Mouse (Mus musculus) 3T3-L1 (cell line): ENCODE data around the gene Hlcs.

Source experiments
- DNase-seq: peaks from one replicate; pipeline ENCODE4 v3.0.0-alpha.2; 2015; ENCODE audit warnings: low read depth, low spot score

Gene Hlcs

DNA sequence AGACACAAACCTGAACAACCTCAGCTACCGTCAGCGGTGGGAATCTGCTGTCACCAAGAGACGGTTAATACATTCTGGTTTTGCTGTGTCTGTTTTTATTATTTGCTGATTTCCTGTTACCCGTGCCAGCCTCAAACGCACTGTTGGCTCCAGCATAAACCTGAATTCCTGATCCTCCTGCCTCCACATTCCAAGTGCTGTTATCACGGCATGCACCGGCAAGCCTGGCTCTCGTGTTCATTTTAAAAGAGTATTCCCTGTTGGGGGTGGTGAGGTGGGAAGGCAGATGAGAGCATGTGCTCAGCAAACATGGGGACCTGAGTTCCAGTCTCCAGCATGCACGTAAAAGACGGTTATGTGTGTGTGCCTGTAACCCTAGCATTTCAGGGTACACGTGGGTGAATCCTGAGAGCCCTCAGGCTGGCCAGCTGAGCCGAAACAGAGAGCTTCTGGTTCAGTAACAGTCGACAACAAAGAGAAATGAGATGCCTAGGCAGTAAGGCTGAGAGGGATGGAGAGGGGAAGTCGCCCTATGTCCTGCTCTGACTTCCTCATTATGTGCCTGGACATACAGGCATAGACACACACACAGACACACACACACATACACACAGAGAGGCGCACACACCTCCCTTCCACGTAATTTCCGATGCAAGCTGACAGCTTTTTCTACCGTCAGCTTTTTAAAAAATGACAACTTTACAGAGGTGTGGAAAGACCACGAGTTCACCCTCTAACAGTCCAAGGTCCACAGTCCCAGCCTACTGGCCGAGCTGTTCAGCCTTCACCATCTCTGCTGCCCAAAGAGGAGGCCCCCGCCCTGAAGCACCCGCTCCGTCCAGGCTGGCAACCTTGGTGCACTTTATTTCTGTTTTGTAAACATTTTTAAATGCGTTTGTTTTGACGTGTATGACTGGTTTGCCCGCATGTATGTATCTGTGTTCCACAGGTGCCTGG lies 107.6 kb downstream of the Hlcs start:
- DNase-seq = no peak

DNA sequence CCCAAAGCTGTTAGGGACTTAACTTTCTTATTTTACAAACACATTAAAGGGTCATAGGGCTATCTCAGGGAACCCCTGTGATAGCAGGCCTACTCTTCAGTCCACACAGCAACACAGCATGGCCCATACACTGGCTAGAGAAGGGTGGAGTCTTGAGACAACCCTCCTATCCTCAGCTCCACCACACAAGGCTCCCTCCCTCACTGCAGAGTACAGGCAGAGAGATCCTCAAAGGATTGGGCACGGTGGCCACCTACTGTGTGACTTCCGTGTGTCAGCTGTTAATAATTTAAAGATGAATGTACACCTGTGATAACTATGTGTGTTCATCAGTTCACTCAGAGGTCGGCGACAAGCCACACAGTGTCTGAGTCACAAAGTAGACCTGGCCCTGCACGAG lies 112.0 kb downstream of the Hlcs start:
- DNase-seq = no peak

DNA sequence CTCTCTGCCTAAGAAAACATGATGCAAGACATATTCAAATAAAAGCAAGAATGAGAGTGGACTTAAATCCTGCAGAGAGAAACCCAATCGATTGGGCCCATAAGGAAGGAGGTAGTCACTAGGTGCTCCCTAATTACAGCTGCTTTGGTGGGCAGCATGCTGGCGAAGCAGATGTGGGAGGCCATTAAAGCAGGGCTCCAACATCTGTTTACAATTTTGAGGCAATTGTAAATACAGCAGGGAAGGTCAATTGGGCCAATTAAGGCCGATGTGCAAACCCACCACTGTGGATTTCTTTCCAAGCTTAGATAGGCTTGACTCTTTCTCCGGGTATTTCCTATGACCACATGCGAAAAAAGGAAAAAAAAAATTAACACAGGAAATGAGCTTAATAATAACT lies 117.5 kb downstream of the Hlcs start:
- DNase-seq = no peak

DNA sequence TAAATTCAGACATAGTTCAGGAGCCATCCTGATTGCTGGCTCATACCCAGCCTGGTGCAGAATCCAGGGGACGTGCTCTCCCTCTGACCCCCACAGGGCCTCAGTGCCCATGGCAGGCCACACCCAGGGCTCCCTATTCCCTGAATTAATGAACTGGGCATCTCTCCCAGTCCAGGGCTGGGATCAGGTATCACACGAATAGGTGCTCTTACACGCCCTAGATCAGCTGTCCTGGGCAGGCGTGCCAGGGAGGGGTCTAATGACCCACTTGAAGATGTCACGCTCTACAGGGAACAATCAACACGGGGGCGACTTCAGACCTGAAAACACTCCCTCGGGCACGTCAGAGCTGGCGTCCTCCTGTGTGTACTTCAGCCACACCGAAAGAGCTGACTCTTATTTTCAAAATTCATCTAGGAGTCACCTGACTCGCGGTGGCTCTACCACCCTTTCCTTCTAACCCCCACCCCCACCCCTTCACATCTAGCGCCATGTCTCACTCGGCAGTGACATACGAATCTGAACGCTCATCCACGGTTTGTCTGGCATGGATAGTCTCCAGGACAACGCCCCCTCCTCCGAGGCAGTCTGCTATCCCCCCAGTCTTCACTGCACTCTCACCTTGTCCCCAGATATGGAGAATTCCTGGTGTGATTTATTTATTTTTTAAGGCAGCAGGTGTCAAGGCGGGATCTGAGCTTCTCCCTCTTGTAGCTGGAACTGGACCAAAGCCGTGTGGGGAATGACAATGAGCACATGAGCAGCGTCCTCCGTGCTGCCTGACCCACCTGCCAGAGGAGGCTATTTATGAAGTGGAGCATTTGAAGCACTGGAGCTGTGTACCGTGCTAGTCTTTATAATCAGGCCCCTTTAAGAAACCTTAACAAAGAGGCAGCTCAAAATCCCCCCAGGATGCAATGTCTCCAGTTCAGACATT lies 121.7 kb downstream of the Hlcs start:
- no peak for DNase-seq

DNA sequence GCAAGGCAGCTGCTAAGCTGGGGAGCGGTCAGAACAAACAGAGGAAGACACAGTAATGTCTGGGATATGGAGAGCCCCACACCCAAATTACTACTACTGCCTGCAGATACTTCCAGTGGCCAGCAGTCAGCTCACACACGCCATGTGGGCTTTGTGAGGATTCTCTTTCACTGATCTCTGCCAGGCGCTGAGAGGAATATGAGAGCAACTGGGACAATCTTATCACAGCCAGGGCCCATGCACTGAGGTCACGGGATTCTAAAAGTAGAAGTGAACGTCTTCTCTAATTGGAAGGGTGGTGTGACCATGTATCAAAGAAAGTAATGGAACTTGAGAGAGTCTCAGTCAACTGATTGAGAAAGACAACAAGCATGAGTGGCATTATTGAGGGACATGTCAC lies 123.1 kb downstream of the Hlcs start:
- DNase-seq = no peak

DNA sequence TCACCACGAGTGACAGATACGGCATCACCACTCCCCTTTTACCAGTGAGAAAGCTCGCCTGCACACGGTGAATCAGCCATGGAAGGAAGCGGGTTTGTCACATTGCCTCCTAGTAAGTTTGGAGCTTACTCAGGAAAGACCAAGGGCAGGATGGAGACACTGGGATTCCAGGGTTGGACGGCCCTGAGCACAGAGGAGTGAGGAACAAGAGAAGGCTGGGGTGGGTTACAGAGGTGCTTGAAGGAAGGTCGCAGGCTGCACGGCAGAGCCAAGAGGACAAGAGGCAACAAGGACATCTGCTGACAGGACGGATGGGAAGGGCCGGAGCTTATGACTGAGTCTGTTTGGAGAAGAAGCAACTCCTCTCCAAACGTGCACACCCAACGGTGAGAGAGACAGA lies 126.8 kb downstream of the Hlcs start:
- DNase-seq = no peak

DNA sequence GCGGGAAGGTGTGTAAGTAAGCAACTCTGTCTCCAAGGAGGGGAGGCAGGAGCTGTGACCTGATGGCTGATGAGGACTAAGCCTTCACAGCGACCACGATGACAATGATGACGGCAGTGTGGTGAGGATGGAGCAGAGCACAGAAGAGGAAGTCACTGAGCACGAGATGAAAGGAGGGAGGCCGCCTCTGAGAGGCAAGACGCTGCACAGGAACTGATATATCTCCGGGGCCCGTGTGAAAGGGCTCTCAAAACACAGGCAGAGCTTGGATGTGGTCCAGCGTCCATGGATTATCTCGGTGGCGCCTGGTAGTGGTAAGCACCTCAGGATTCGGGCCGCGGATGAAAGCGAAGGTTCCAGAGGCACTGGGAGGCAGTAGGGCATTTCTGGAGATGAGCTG lies 127.9 kb downstream of the Hlcs start:
- DNase-seq = no peak

DNA sequence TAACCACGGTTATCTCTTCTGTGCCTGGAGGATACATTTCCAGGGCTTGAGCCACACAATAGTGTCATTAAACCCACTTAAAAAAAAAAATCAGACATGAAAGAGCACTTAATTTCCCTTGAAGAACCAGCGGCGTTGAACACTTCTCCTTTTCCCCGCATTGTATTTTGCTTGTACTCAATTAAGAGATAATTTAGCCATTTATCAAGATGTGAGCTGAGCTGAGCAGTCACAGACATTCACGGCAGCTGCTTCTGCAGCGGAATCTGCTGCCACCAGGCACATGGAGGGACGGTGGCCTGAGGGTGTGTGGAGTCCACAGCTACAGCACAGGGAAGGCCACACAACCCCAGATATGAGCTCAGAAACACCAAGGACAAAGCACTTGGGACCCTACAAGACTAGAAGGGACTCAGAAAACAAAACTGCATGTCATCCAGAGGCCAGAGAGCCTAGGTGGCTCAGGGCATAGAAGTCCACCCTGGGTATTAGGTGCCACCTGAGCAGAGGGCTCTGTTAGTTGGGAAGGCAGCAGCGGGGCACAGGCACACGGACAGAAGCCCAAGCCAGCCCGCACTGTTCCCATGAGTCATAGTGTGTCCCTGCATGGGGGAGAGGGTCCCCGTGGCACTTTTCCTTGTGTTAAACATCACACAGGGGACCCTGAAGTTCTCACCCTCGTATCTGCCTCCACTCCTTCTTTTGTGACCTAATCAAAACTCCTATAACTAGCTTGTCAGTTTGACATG lies 133.1 kb downstream of the Hlcs start:
- DNase-seq = no peak

DNA sequence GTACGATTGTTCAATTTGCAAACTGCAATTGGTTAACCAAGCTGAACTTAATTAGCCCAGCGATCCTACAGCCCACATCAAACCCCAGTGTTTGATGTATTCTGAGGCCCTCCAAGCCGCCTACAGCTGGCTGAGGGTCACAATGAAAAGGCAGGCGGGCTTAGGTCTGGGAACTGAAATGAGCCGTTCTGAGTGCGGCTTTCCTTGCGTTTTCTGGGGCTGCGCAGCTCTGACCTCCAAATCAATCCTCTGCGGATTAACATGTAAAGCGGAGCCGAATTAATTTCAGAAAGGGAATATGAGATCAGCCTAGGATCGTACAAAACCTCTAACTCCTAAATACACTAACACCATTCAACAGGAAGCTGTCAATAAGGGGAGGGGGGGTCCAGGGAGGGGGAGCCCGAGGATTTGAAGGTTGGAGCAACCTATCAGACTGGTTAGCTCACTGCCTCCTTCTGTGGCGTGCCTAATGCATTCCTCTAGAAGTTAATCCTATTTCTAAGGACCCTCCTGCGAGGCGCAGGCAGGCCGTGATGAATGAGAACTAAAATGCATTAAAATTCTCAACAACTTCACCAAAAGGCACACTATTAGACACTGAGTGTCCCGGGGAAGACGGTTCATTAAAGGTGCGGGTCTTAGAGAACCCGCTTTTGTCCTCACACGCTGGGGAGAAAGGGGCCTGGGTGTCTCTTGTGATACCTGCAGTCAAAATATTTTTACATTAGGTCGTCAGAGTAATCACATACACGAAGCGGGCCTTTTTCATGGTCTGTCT lies 133.8 kb downstream of the Hlcs start:
- DNase-seq = no peak

DNA sequence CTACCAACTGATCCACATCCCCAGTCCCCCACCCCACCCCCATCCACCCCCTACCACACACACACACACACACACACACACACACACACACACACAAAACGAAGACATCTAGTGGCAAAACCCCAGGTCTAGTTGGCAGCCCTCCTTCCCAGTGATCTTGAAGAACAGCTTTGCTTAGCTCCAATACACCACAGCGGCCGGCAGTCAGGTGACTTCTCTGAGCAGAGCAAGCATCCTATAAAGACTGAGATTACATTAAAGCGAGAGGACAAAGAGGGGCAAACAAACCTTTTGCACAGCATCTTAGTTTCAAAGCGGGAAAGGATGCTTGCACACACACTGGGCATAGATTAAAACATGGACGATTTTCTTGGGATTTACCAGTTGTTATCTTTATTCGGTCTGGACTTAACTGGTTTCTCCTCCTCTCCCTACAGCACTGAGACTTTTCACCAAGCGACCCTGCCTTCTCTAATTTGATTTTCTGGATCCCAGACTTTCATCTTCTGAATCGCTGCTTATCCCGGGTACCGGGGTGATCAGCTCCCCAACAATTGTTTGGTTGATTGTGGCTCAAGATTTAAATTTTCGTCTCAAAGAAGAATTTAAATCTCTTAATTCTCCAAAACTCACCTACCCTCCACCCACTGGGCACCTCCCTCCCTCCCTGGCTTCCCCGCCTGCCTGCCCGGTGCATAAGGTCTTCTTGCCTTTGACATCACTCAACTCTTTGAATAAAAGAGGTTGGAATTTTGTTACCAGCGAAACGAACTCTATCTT lies 134.7 kb downstream of the Hlcs start:
- DNase-seq = no peak

DNA sequence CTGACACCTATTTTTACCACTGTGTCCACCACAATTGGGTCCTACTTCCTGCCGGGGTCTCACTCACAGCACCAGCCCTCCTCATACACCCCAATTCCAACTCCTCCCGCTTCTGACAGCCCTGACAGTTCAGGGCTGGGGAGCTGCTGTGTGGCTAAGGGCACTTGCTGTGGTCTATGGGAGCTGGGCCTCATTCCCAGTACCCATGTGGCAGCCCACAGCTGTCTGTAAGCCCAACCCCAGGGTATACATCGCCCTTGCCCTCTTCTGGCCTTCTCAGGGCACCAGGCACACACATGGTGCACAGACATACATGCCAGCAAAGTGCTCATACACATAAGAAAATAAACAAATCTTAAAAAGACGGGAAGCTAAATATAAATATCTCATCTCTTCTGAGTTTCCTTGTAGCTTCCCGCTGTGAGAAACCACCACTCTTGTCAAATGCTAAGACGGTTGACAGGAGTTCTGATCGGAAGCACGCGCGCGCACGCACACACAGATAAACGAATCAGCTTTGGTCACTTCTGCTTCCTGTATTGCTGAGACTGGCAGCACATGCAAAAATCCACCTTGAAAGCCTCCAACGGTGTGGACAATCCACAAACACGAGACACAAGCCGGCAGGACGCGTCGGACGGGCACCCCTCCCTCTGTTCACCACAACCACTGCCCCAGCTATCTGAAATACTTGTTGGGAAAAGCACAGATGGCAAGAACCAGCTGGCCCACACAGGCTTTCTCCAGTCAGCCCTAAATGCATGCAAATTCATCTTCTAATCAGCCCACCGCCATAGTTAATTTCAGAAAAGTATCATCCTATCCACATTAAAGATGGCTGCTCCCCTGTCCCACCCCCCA lies 136.1 kb downstream of the Hlcs start:
- no peak for DNase-seq

DNA sequence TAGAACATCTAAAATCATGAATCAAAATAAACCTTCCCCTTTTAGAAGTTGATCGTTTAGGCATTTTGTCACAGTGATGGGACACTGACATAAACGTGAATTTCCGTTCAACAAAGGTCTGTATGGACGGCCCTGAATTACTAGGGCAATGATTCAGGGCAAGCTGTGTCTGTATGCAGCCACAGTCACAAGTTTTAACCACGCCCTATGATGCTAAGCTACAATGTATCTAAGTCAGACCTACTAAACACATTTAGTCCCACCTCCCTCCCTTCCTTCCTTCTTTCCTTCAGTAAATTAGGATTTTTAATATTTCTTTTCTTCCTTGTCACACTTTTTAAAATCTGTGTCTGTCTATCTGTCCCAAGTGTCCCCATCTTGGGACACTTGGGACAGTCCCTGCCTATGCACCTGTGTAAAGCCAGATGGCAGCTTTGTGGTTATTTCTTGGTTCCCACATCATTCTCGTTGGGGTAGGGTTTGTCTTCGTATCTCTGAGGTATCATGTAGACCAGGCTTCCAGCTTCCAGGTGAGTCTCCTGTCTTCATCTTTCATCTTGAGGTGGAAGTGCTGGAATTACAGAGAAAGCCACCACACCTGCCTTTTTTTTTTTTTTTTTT lies 137.9 kb downstream of the Hlcs start:
- DNase-seq = no peak

DNA sequence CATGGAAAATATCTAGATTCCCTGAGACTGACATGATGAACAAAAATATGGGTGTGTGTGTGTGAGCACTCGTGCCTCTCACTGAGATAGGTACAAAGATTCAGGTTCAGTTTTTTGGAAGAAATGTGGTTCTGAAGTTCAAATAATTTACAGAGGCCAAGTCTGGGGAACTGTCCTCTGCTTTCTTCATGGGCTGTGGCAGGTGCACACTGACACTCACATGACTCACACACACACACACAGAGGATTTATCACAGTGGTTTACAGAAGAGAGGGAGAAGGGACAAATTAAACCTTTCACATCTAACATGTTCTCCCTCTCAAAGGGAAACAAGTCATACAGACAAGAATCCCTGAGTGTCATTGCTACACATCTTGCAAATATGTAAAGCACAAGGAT lies 140.0 kb downstream of the Hlcs start:
- DNase-seq = no peak

DNA sequence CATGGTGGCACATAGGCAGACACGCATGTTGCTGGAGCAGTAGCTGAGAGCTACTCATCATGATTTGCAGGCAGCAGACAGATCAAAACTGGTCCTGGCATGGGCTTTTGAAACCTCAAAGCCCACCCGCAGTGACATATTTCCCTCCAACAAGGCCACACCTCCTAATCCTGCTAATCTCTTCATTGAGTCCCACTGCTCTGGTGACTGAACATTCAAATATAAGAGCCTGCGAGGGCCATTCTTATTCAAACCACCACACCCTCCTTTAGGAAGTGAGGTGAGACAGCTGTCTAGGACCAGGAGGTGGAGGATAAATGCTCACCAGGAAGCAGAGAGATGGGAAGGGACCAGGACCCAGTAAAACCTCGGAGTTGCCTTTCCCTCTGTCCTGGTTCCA lies 143.2 kb downstream of the Hlcs start:
- DNase-seq = no peak

DNA sequence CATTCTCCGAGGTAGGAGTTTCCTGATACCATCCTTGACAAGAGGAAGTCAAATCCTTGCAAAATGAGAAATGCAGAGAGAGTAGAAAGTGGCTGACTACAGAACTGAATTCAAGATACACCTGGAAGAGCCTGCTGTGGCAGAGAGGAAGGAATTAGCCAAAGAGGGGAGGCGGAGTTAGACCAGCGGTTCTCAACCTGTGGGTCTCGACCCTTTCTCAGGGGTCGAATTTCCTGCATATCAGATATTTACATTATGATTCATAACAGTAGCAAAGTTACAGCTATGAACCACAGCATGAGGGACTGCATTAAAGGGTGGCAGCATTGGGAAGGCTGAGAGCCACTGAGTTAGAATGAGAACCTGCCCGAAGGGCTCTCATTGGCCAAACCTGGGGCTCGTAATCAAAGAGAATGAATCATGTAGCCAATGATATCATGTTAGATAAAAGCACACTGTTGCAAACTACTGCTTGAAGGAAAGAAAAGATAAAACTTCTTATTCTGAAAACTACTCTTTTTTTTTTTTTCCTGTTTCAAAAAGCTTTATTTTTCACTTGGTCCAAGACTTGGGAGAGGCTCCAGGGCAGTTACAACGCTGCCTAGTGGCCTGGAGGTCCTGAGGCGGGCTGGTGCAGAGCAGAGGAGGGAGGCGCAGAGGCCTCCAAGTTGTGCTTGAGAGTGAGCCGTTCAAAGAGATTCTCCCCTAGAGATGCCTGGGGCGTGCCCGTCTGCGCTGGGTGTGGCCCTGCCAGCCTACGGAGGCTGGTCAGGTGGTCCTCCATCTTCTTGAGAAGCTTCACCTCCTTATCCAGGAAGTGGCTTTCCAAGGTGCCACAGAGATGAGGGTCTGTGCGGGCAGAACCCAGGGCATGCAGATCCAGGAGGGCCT lies 144.5 kb downstream of the Hlcs start:
- no peak for DNase-seq

DNA sequence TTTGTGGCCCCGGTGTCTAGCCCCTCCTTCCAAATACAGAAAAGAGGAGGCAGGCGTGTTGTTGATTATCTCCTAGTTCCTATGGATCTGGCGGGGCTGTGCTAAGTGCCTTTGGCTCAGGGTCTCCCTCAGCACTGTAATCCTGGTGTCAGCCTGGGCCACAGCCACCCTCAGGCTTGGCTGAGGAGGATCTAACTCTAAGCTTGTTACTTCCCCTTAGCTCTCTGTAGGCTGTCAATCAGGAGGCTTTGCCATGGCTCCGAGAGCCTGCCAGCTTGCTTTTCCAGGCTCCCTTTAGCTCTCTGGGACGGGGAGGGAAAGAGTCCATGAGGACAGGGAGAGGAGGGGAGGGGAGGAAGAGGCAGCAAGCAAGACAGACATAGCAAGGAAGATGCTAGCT lies 148.4 kb downstream of the Hlcs start:
- DNase-seq = no peak

DNA sequence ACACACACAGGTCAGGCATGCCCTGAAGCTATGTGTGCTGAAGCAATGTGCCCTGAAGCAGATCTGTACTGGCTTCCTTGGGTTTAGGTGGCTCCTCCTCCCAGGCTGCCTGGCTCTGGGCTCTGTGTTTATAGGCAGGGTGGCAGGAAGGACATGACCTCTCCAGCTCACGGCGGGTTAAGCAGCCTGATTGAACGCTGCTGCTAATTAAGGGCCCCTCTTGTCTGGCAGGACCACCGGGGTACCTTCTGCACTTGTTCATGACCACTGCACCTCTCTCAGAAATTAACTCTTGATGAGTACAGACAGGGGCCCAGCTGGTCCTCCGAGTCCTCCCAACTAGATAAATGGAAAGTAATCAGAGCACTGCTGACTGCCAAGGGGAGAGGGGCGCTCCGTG lies 149.1 kb downstream of the Hlcs start:
- DNase-seq = no peak

DNA sequence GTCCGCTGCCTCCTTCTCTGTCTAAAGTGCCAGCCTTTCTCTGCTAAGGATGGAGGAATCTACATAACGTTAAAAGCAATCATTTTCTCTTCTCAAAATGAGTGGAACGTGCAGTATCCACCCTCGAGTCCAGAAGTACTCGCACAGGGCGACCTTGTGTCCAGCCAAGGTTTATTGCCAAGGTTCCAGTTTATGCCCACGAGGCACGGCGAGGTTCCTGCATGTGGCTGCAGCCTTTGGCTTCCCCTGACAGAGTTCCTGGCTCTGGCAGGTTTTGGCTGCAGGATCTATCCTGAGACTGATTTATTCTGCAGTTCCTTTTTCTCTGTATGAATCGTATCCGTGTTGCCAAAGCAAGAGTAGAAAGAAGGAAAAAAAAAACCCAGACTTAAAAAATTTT lies 150.3 kb downstream of the Hlcs start:
- no peak for DNase-seq
